Mouse (Mus musculus): ENCODE measurements at regions not wholly inside any gene's neighbourhood (a gene's known extent, or its start where the extent isn't known, plus 50 kb on each side); places are given as distances from the start of the nearest gene placed in this dataset.
A peak's percentile ranks its signal among the peaks of the same experiment; 100 is the strongest.

- TF ChIP-seq SRF (IDR thresholded peaks at IDR 0.05; ENCODE audit: control insufficient read depth, insufficient read length, low read depth) (no peak), MYOD1 (IDR thresholded peaks at IDR 0.05; ENCODE audit: control insufficient read depth in 1 of 3, insufficient read length in 2 of 3, low read depth in 2 of 3) (no peak), POLR2A (IDR thresholded peaks at IDR 0.05; ENCODE audit: insufficient read length, low read depth) (no peak), MAX (IDR thresholded peaks at IDR 0.05; ENCODE audit: low read depth) (no peak), POLR2AphosphoS2 (IDR thresholded peaks at IDR 0.05; ENCODE audit: insufficient read length, low read depth) (no peak), TCF3 (IDR thresholded peaks at IDR 0.05; ENCODE audit: insufficient read length, low read depth) (no peak), MYOG (IDR thresholded peaks at IDR 0.05; ENCODE audit: control insufficient read depth in 1 of 3, insufficient read depth in 1 of 3, insufficient read length in 2 of 3, low read depth in 2 of 3) (peak in 1 of 3 experiments; percentile 43), CEBPB (IDR thresholded peaks at IDR 0.05; ENCODE audit: insufficient read depth, poor library complexity, severe bottlenecking) (0 out of 2 replicates have a peak, but pooled peaks have one; percentile 22), USF1 (IDR thresholded peaks at IDR 0.05; ENCODE audit: low read depth) (no peak), TCF12 (IDR thresholded peaks at IDR 0.05; ENCODE audit: insufficient read depth, poor library complexity, severe bottlenecking) (no peak)
These were observed 75.4 kb upstream of the Runx3 start for GRCm38 (mm10) chr4:135045054-135045453.

Measured in myocyte (in vitro differentiated cells).